ENCODE assay signal across 14 mouse cellular contexts in the genomic region with DNA sequence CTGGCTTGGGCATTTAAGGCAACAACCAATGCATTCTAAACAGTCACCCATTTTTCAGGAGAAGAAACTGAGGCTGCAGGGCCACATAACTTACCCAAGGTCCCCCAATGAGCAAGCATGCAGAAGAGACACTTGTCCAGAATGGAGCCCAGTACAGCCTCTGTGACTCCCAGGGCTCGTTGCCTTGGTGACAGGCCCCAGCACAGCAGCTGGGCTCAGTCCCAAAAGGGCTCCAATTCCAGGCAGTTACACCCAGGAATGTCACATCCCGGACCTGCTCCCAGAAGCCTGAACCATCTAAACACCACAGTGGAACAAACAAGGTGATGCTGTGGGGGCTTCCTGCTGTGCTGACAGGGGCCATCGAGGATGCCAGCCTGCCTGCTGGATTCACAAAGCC. TPM values are rescaled to one million over a fixed set of nuclear protein-coding genes. Genes with fewer than 3 reads are reported as not detected.
A peak's percentile ranks its signal among the peaks of the same experiment; 100 is the strongest.
DNase-seq lines count a peak whose midpoint lies in the region; ATAC-seq lines count a peak whose summit lies in the region.
"Had no signal": no experiment of that assay in that cellular context is flagged by ENCODE, and none has a peak within 500 bp of the region (broad histone marks: within the 10 kb centered on the region; RNA-seq: fewer than 3 reads in every experiment).

No protein-coding gene starts in this region.

- no peak for ATAC-seq in neural tube, embryonic 13.5 days (ENCODE audit: low read depth)
- no peak for ATAC-seq in neural tube, embryonic 15.5 days (ENCODE audit: low FRiP score)
- ATAC-seq in hindbrain, embryonic 14.5 days (ENCODE audit: low FRiP score) = no peak
- ATAC-seq: liver, postnatal 0 days had no signal

- no peak overlapping the region for H3K27ac ChIP-seq in heart, embryonic 10.5 days
- H3K27ac ChIP-seq in neural tube, embryonic 13.5 days (replicated peaks) = no peak overlapping the region
- no peak overlapping the region for H3K27ac ChIP-seq in neural tube, embryonic 15.5 days (replicated peaks)
- H3K27ac ChIP-seq in hindbrain, embryonic 14.5 days = no peak overlapping the region
- H3K27ac ChIP-seq: heart, adult 2 months had no signal

- H3K27me3 ChIP-seq in heart, embryonic 10.5 days (ENCODE audit: insufficient read depth, poor library complexity, severe bottlenecking) = peaks cover 85% of the 10 kb centered on the region
- peaks cover 30% of the 10 kb centered on the region for H3K27me3 ChIP-seq in neural tube, embryonic 13.5 days
- peaks cover 16% of the 10 kb centered on the region for H3K27me3 ChIP-seq in neural tube, embryonic 15.5 days (replicated peaks)
- 0 out of 2 replicates have a peak, but pooled peaks cover 5% of the 10 kb centered on the region for H3K27me3 ChIP-seq in hindbrain, embryonic 14.5 days (ENCODE audit: control insufficient read depth, insufficient read depth, low read length)

- no peaks in the 10 kb centered on the region for H3K9me3 ChIP-seq in heart, embryonic 10.5 days
- H3K9me3 ChIP-seq in neural tube, embryonic 13.5 days = no peaks in the 10 kb centered on the region
- H3K9me3 ChIP-seq in neural tube, embryonic 15.5 days (replicated peaks) = no peaks in the 10 kb centered on the region
- no peaks in the 10 kb centered on the region for H3K9me3 ChIP-seq in hindbrain, embryonic 14.5 days (ENCODE audit: control insufficient read depth, low read length)

- H3K4me1 ChIP-seq in heart, embryonic 10.5 days = peaks cover 19% of the 10 kb centered on the region
- H3K4me1 ChIP-seq in neural tube, embryonic 13.5 days (replicated peaks) = peaks cover 60% of the 10 kb centered on the region
- peaks cover 43% of the 10 kb centered on the region for H3K4me1 ChIP-seq in neural tube, embryonic 15.5 days
- peaks cover 32% of the 10 kb centered on the region for H3K4me1 ChIP-seq in hindbrain, embryonic 14.5 days (replicated peaks; ENCODE audit: control insufficient read depth, insufficient read depth, low read length)

- no peak overlapping the region for H3K4me3 ChIP-seq in heart, embryonic 10.5 days
- no peak overlapping the region for H3K4me3 ChIP-seq in neural tube, embryonic 13.5 days
- H3K4me3 ChIP-seq in neural tube, embryonic 15.5 days (replicated peaks) = no peak overlapping the region
- no peak overlapping the region for H3K4me3 ChIP-seq in hindbrain, embryonic 14.5 days (replicated peaks; ENCODE audit: low read length)
- H3K4me3 ChIP-seq: heart, adult 2 months had no signal

- peak overlapping the region; percentile 41; the same call in 1 of the 2 replicates for H3K9ac ChIP-seq in neural tube, embryonic 13.5 days
- H3K9ac ChIP-seq in neural tube, embryonic 15.5 days (replicated peaks) = no peak overlapping the region
- H3K9ac ChIP-seq in hindbrain, embryonic 14.5 days = peak overlapping the region; percentile 35; the same call in 1 of the 2 replicates
- H3K9ac ChIP-seq: liver, postnatal 0 days had no signal

- 56% methylated on average over 3 of the region's 3 CpGs for WGBS in heart, embryonic 10.5 days
- 31% methylated on average over 3 of the region's 3 CpGs for WGBS in neural tube, embryonic 13.5 days
- WGBS in neural tube, embryonic 15.5 days = 17% methylated on average over 3 of the region's 3 CpGs
- WGBS in hindbrain, embryonic 14.5 days = 33% methylated on average over 3 of the region's 3 CpGs

- H3K36me3 ChIP-seq in heart, embryonic 10.5 days = no peaks in the 10 kb centered on the region
- no peaks in the 10 kb centered on the region for H3K36me3 ChIP-seq in neural tube, embryonic 13.5 days
- H3K36me3 ChIP-seq in neural tube, embryonic 15.5 days = no peaks in the 10 kb centered on the region
- no peaks in the 10 kb centered on the region for H3K36me3 ChIP-seq in hindbrain, embryonic 14.5 days (replicated peaks; ENCODE audit: control insufficient read depth, insufficient read depth)

- peak overlapping the region; percentile 11; the same call in 1 of the 2 replicates for H3K4me2 ChIP-seq in neural tube, embryonic 13.5 days
- no peak overlapping the region for H3K4me2 ChIP-seq in neural tube, embryonic 15.5 days
- H3K4me2 ChIP-seq in hindbrain, embryonic 14.5 days (replicated peaks) = 0 out of 2 replicates have a peak overlapping the region, but pooled peaks have one; percentile 26

- peak; percentile 32 for DNase-seq in heart, postnatal 4 days
- no peak for DNase-seq in heart, embryonic 10.5 days (ENCODE audit: low spot score)
- DNase-seq in hindbrain, embryonic 14.5 days (ENCODE audit: low spot score) = no peak
- peak; percentile 36 for DNase-seq in skeletal muscle tissue, adult 2 months (ENCODE audit: low read depth, low spot score)
- DNase-seq in ovary, postnatal 36 days (ENCODE audit: low spot score) = no peak
- DNase-seq in cerebellum, postnatal 25 days = no peak
- DNase-seq: cerebellum, adult 9-11 months; kidney, postnatal 25 days; left cerebral cortex, postnatal 4 days; liver, postnatal 0 days had no signal

RNA-seq across cellular contexts. Expression of gene Shisal1, which starts 6.1 kb away (rescaled TPM):
- total RNA-seq in heart, postnatal 4 days (2021) = 1 to 10 TPM; 2.3 to 3.2 TPM
- 0.30 and 0.40 TPM in 2 replicates for polyA plus RNA-seq in heart, embryonic 10.5 days (2016; fragmentation: Nextera tagmentation; extraction: Ambion mirVana)
- 10.1 and 13.4 TPM in 2 replicates for polyA plus RNA-seq in neural tube, embryonic 13.5 days (2015; fragmentation: Nextera tagmentation; extraction: Ambion mirVana)
- polyA plus RNA-seq in neural tube, embryonic 15.5 days (2015; fragmentation: Nextera tagmentation; extraction: Ambion mirVana) = 8.0 and 8.4 TPM in 2 replicates
- polyA plus RNA-seq in hindbrain, embryonic 14.5 days (2014; fragmentation: Nextera tagmentation; extraction: Ambion mirVana) = 13.1 and 15.4 TPM in 2 replicates
- total RNA-seq: CH12.LX had no signal

Comparison
In these comparisons a context has a peak if more than half of its experiments do, and no peak if none do; other contexts are left out.
1. DNase-seq: peak in heart, postnatal 4 days (single experiment) and skeletal muscle tissue, adult 2 months (single experiment); none in heart, embryonic 10.5 days (single experiment), hindbrain, embryonic 14.5 days (single experiment), ovary, postnatal 36 days (single experiment) and cerebellum, postnatal 25 days (0 of 2).